Mouse (Mus musculus) liver, postnatal 0 days (tissue): Measurements from ENCODE around the gene Cnpy3.

ENCODE experiments used
- CTCF ChIP-seq: sonication (generic); IDR thresholded peaks from 2 replicates; pipeline ENCODE4 v1.5.1; 2016; ENCODE audit warnings: antibody characterized with exemption, low read depth
- EP300 ChIP-seq: IDR thresholded peaks from 2 replicates; pipeline ENCODE4 v1.6.1; 2016; ENCODE audit warnings: antibody characterized with exemption, low read depth, mild to moderate bottlenecking

- TF ChIP-seq EP300 (no peak), CTCF (no peak)
These were observed 44.7 kb upstream of the Cnpy3 start for GRCm38 (mm10) chr17:46796743-46797142.
